Mouse (Mus musculus): Measurements from ENCODE around the gene Emx2. TPM values are rescaled to one million over a fixed set of nuclear protein-coding genes. Genes with fewer than 3 reads are reported as not detected.

Emx2 gene
- polyA plus RNA-seq, 1 experiment from 2014 or later: not detected

GRCm38 (mm10) chr19:59424975-59425374 is 33.2 kb upstream of the Emx2 start:
- no peak for TF ChIP-seq CTCF (IDR thresholded peaks at IDR 0.05; ENCODE audit: low read depth)
- Histone ChIP-seq H3K9ac (ENCODE audit: low read depth, low read length) (no peak overlapping the region), H3K4me1 (replicated peaks; ENCODE audit: control insufficient read depth, insufficient read depth, low read length) (no peaks in the 10 kb centered on the region), H3K9me3 (ENCODE audit: control insufficient read depth) (no peaks in the 10 kb centered on the region), H3K27ac (ENCODE audit: low read depth, low read length) (no peak overlapping the region), H3K4me2 (replicated peaks; ENCODE audit: low read depth) (no peak overlapping the region), H3K4me3 (ENCODE audit: low read depth, low read length) (no peak overlapping the region), H3K27me3 (replicated peaks; ENCODE audit: control insufficient read depth, insufficient read depth, low read length) (0 out of 2 replicates have a peak, but pooled peaks cover 4% of the 10 kb centered on the region), H3K36me3 (ENCODE audit: control insufficient read depth, insufficient read depth) (no peaks in the 10 kb centered on the region)
- no peak for ATAC-seq
- 90% methylated on average over 7 of the region's 7 CpGs for WGBS

- WGBS: 41% methylated on average over 6 of the region's 6 CpGs
- Histone ChIP-seq H3K27ac (ENCODE audit: low read depth, low read length) (no peak overlapping the region), H3K9me3 (ENCODE audit: control insufficient read depth) (no peaks in the 10 kb centered on the region), H3K36me3 (ENCODE audit: control insufficient read depth, insufficient read depth) (no peaks in the 10 kb centered on the region), H3K4me2 (replicated peaks; ENCODE audit: low read depth) (no peak overlapping the region), H3K27me3 (replicated peaks; ENCODE audit: control insufficient read depth, insufficient read depth, low read length) (no peaks in the 10 kb centered on the region), H3K4me3 (ENCODE audit: low read depth, low read length) (no peak overlapping the region), H3K9ac (ENCODE audit: low read depth, low read length) (no peak overlapping the region), H3K4me1 (replicated peaks; ENCODE audit: control insufficient read depth, insufficient read depth, low read length) (no peaks in the 10 kb centered on the region)
- no peak for ATAC-seq
- TF ChIP-seq CTCF (IDR thresholded peaks at IDR 0.05; ENCODE audit: low read depth): no peak
These were observed 25.9 kb upstream of the Emx2 start for GRCm38 (mm10) chr19:59432286-59432685.

DNA sequence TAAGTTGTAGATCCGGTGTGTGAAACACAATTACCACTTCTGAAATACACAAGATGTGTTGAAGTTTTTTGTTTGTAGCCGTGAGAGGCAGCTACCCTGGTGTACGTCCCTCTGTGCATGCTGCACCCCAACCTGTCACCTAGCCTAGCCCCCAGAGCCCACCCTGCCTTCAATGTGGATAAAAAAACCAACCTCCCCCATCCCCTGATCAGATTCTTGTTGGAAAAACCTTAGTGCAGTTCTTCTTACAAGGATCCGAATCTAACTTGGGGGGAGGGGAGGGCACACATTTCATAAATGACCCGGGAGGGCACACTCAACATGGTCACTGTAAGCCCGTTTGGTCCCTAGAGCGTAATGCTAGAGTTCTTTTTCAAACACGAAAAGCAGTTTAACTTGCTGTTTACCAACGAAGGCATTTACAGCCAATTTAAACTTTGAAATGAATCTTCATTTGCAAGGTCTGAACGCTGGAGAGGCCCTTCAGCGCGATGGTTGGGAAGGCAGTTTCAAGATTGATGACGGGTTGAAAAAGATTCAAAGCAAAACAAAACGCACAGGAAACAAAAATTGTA is 7.5 kb upstream of the Emx2 start:
- TF ChIP-seq CTCF (IDR thresholded peaks at IDR 0.05; ENCODE audit: low read depth): no peak
- Histone ChIP-seq H3K9ac (ENCODE audit: low read depth, low read length) (no peak overlapping the region), H3K4me1 (replicated peaks; ENCODE audit: control insufficient read depth, insufficient read depth, low read length) (no peaks in the 10 kb centered on the region), H3K9me3 (ENCODE audit: control insufficient read depth) (no peaks in the 10 kb centered on the region), H3K36me3 (ENCODE audit: control insufficient read depth, insufficient read depth) (no peaks in the 10 kb centered on the region), H3K27ac (ENCODE audit: low read depth, low read length) (no peak overlapping the region), H3K4me3 (ENCODE audit: low read depth, low read length) (no peak overlapping the region), H3K27me3 (replicated peaks; ENCODE audit: control insufficient read depth, insufficient read depth, low read length) (peaks cover 68% of the 10 kb centered on the region), H3K4me2 (replicated peaks; ENCODE audit: low read depth) (no peak overlapping the region)
- 6% methylated on average over 14 of the region's 14 CpGs for WGBS
- no peak for ATAC-seq

DNA sequence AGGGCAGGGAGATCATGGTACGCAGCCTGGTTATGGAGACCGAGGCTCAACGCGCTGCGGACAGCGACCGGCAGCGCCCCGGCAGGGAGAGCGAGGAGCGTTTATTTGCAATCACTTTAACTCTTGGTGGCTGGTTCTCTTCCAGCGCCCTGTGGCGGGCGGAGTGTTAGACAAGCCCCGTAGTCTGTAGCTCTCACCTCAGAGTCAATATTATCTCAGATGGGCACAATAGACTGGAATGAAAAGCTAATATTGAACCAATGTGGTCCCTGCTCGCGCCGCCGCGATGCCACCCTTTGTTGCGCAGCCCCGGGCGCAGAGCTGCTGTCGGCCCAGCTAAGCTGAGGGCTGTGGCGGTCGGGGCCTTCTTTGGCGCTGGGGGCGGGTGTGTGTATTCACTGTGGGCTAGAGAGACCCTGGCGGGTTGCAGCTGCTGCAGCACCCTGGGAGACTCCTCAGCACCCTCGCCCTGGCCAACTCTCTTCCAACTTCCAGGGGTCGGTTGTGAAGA is 6.7 kb upstream of the Emx2 start:
- WGBS: 1% methylated on average over 31 of the region's 31 CpGs
- no peak overlapping the region for H3K4me2 ChIP-seq (replicated peaks; ENCODE audit: low read depth)
- no peaks in the 10 kb centered on the region for H3K4me1 ChIP-seq (replicated peaks; ENCODE audit: control insufficient read depth, insufficient read depth, low read length)
- no peaks in the 10 kb centered on the region for H3K9me3 ChIP-seq (ENCODE audit: control insufficient read depth)
- no peak overlapping the region for H3K27ac ChIP-seq (ENCODE audit: low read depth, low read length)
- H3K27me3 ChIP-seq (replicated peaks; ENCODE audit: control insufficient read depth, insufficient read depth, low read length): peaks cover 77% of the 10 kb centered on the region
- no peak overlapping the region for H3K4me3 ChIP-seq (ENCODE audit: low read depth, low read length)
- TF ChIP-seq CTCF (IDR thresholded peaks at IDR 0.05; ENCODE audit: low read depth): no peak
- no peaks in the 10 kb centered on the region for H3K36me3 ChIP-seq (ENCODE audit: control insufficient read depth, insufficient read depth)
- ATAC-seq: no peak
- H3K9ac ChIP-seq (ENCODE audit: low read depth, low read length): no peak overlapping the region

- Histone ChIP-seq H3K27me3 (replicated peaks; ENCODE audit: control insufficient read depth, insufficient read depth, low read length) (peaks cover 85% of the 10 kb centered on the region), H3K4me2 (replicated peaks; ENCODE audit: low read depth) (no peak overlapping the region), H3K4me3 (ENCODE audit: low read depth, low read length) (no peak overlapping the region), H3K27ac (ENCODE audit: low read depth, low read length) (no peak overlapping the region), H3K9me3 (ENCODE audit: control insufficient read depth) (no peaks in the 10 kb centered on the region), H3K4me1 (replicated peaks; ENCODE audit: control insufficient read depth, insufficient read depth, low read length) (no peaks in the 10 kb centered on the region), H3K9ac (ENCODE audit: low read depth, low read length) (no peak overlapping the region), H3K36me3 (ENCODE audit: control insufficient read depth, insufficient read depth) (no peaks in the 10 kb centered on the region)
- TF ChIP-seq CTCF (IDR thresholded peaks at IDR 0.05; ENCODE audit: low read depth): no peak
- no peak for ATAC-seq
- 2% methylated on average over 4 of the region's 4 CpGs for WGBS
These were observed 5.9 kb upstream of the Emx2 start for GRCm38 (mm10) chr19:59452321-59452720.

- no peak overlapping the region for H3K4me3 ChIP-seq (ENCODE audit: low read depth, low read length)
- no peaks in the 10 kb centered on the region for H3K9me3 ChIP-seq (ENCODE audit: control insufficient read depth)
- H3K4me2 ChIP-seq (replicated peaks; ENCODE audit: low read depth): no peak overlapping the region
- H3K9ac ChIP-seq (ENCODE audit: low read depth, low read length): no peak overlapping the region
- H3K4me1 ChIP-seq (replicated peaks; ENCODE audit: control insufficient read depth, insufficient read depth, low read length): no peaks in the 10 kb centered on the region
- WGBS: 11% methylated on average over 13 of the region's 13 CpGs
- ATAC-seq: no peak
- peaks cover 96% of the 10 kb centered on the region for H3K27me3 ChIP-seq (replicated peaks; ENCODE audit: control insufficient read depth, insufficient read depth, low read length)
- H3K36me3 ChIP-seq (ENCODE audit: control insufficient read depth, insufficient read depth): no peaks in the 10 kb centered on the region
- no peak for TF ChIP-seq CTCF (IDR thresholded peaks at IDR 0.05; ENCODE audit: low read depth)
- H3K27ac ChIP-seq (ENCODE audit: low read depth, low read length): no peak overlapping the region
These were observed 4.6 kb upstream of the Emx2 start for GRCm38 (mm10) chr19:59453591-59453990.

All from intestine, postnatal 0 days (tissue).